Mouse (Mus musculus) small intestine, adult 2 months (tissue): ENCODE data around the gene Fam166a.
"Not testable (repeated sequence)": the region's sequence is repeated elsewhere in the genome, so short reads cannot be mapped to it uniquely, and the experiment has no call there.

Experiments
- CTCF ChIP-seq: fragments of 200-500 bp; IDR thresholded peaks from 2 replicates; pipeline ENCODE4 v1.5.1; 2012; ENCODE audit warnings: low read depth, mild to moderate bottlenecking, control low read depth, inconsistent platforms, low read length, moderate library complexity, mixed read lengths; ENCODE audit not compliant: insufficient replicate concordance, insufficient read length; ENCODE audit errors: extremely low read depth
- POLR2A ChIP-seq: fragments of 200-500 bp; IDR thresholded peaks from 2 replicates; pipeline ENCODE4 v1.6.1; 2012; ENCODE audit warnings: low read depth, mild to moderate bottlenecking, control low read depth, inconsistent platforms, low read length, moderate library complexity

DNA sequence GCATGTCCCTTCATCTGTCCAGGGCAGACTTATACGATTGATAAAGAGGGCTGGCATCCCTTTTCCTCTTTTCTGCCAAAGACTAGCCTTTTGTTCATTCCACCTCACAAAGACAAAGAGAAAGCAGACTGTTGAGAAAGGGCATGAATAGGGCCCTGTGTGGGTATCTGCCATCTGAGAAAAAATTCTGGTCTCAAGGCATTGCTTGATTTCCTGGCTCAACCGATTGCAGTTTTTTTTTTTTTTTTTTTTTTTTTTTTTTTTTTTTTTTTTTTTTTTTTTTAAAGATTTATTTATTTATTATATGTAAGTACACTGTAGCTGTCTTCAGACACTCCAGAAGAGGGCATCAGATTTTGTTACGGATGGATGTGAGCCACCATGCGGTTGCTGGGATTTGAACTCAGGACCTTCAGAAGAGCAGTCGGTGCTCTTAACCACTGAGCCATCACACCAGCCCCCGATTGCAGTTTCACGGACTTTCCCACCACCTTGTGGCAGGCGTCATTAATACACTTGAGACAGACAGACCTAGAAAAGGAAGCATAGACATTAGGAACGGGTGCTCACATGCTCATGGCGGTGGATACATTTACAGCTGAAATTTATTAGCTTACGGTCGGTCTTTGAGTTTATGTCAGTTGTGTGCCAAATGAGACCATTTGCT lies 38.0 kb downstream of the Fam166a start:
- not testable (repeated sequence) for TF ChIP-seq CTCF, POLR2A
